Mouse (Mus musculus) lung, postnatal 0 days (tissue): Measurements from ENCODE around the gene Kdm2b.

Source experiments
- CTCF ChIP-seq: IDR thresholded peaks from 2 replicates; pipeline ENCODE4 v1.5.1; 2016; ENCODE audit warnings: antibody characterized with exemption, mild to moderate bottlenecking
- EP300 ChIP-seq: IDR thresholded peaks from 2 replicates; pipeline ENCODE4 v1.6.1; 2016; ENCODE audit warnings: antibody characterized with exemption, mild to moderate bottlenecking, control low read depth

- no peak for TF ChIP-seq CTCF
- TF ChIP-seq EP300 = no peak
These were observed at the start of gene Kdm2b for GRCm38 (mm10) chr5:122989551-122990330.
